Mouse (Mus musculus) left cerebral cortex, adult 11 months (tissue): Measurements from ENCODE around the gene Dusp16.

Source experiments
- DNase-seq: peaks from one replicate; pipeline ENCODE4 v3.0.0; 2022; ENCODE audit warnings: low spot score

The Dusp16 gene

GRCm38 (mm10) chr6:134736853-134737252 lies 55.6 kb downstream of the Dusp16 start:
- no peak for DNase-seq

GRCm38 (mm10) chr6:134733800-134734221 lies 58.6 kb downstream of the Dusp16 start:
- DNase-seq = no peak

GRCm38 (mm10) chr6:134732813-134733212 lies 59.6 kb downstream of the Dusp16 start:
- no peak for DNase-seq

GRCm38 (mm10) chr6:134730978-134731377 lies 61.4 kb downstream of the Dusp16 start:
- no peak for DNase-seq

GRCm38 (mm10) chr6:134725406-134725805 lies 67.0 kb downstream of the Dusp16 start:
- no peak for DNase-seq

GRCm38 (mm10) chr6:134723833-134724553 lies 68.4 kb downstream of the Dusp16 start:
- no peak for DNase-seq

GRCm38 (mm10) chr6:134723326-134723725 lies 69.1 kb downstream of the Dusp16 start:
- no peak for DNase-seq

GRCm38 (mm10) chr6:134722906-134723305 lies 69.5 kb downstream of the Dusp16 start:
- DNase-seq = no peak

- no peak for DNase-seq
Observed at GRCm38 (mm10) chr6:134721729-134722269, 70.6 kb downstream of the Dusp16 start.

GRCm38 (mm10) chr6:134720150-134720549 lies 72.3 kb downstream of the Dusp16 start:
- no peak for DNase-seq

- DNase-seq = no peak
Observed at GRCm38 (mm10) chr6:134719156-134719555, 73.3 kb downstream of the Dusp16 start.

- DNase-seq = no peak
Observed at GRCm38 (mm10) chr6:134718668-134719065, 73.8 kb downstream of the Dusp16 start.

GRCm38 (mm10) chr6:134717886-134718667 lies 74.3 kb downstream of the Dusp16 start:
- DNase-seq = peak; percentile 15

GRCm38 (mm10) chr6:134716168-134716587 lies 76.2 kb downstream of the Dusp16 start:
- no peak for DNase-seq

GRCm38 (mm10) chr6:134713897-134714296 lies 78.5 kb downstream of the Dusp16 start:
- no peak for DNase-seq

- DNase-seq = no peak
Observed at GRCm38 (mm10) chr6:134713321-134713720, 79.1 kb downstream of the Dusp16 start.

- DNase-seq = no peak
Observed at GRCm38 (mm10) chr6:134710020-134710419, 82.4 kb downstream of the Dusp16 start.

- no peak for DNase-seq
Observed at GRCm38 (mm10) chr6:134706467-134706866, 86.0 kb downstream of the Dusp16 start.

GRCm38 (mm10) chr6:134703053-134703690 lies 89.3 kb downstream of the Dusp16 start:
- DNase-seq = no peak

GRCm38 (mm10) chr6:134702184-134702583 lies 90.2 kb downstream of the Dusp16 start:
- no peak for DNase-seq

- no peak for DNase-seq
Observed at GRCm38 (mm10) chr6:134701211-134701602, 91.2 kb downstream of the Dusp16 start.

- no peak for DNase-seq
Observed at GRCm38 (mm10) chr6:134700451-134701210, 91.8 kb downstream of the Dusp16 start.
